Mouse (Mus musculus) kidney, embryonic 14.5 days (tissue): ENCODE measurements around the gene D16Ertd472e. TPM values are rescaled to one million over a fixed set of nuclear protein-coding genes. Genes with fewer than 3 reads are reported as not detected.
A peak's percentile ranks its signal among the peaks of the same experiment; 100 is the strongest.

Experiments
- ATAC-seq: fragments of 200-750 bp; cut with Nextera tagmentation; 2 replicates; pipeline ENCODE4 v1.8.0; 2017; ENCODE audit warnings: moderate number of reproducible peaks, mild to moderate bottlenecking, moderate TSS enrichment, moderate library complexity; ENCODE audit not compliant: low FRiP score, low TSS enrichment
- H3K27ac ChIP-seq: fragments of 300-500 bp; sonication (generic); 2 replicates; pipeline ENCODE4 v1.5.1; 2014; ENCODE audit warnings: low read depth, mild to moderate bottlenecking, low read length, moderate library complexity, mixed read lengths
- H3K27me3 ChIP-seq: fragments of 300-500 bp; sonication (generic); 2 replicates; pipeline ENCODE4 v1.6.1; 2014; ENCODE audit warnings: mild to moderate bottlenecking, low read length; ENCODE audit not compliant: control insufficient read depth, insufficient read depth
- H3K36me3 ChIP-seq: fragments of 300-500 bp; sonication (generic); 2 replicates; pipeline ENCODE4 v1.6.1; 2014; ENCODE audit warnings: low read length, mixed read lengths; ENCODE audit not compliant: control insufficient read depth, insufficient read depth
- H3K4me1 ChIP-seq: fragments of 300-500 bp; sonication (generic); 2 replicates; pipeline ENCODE4 v1.6.1; 2014; ENCODE audit warnings: low read length, mixed read lengths; ENCODE audit not compliant: control insufficient read depth, insufficient read depth
- H3K4me2 ChIP-seq: fragments of 300-500 bp; sonication (generic); replicated peaks from 2 replicates; pipeline ENCODE4 v1.6.1; 2014; ENCODE audit warnings: low read depth, mild to moderate bottlenecking, low read length
- H3K4me3 ChIP-seq: fragments of 300-500 bp; sonication (generic); 2 replicates; pipeline ENCODE4 v1.5.1; 2014; ENCODE audit warnings: mild to moderate bottlenecking, low read length
- H3K9ac ChIP-seq: fragments of 300-500 bp; sonication (generic); 2 replicates; pipeline ENCODE4 v1.6.1; 2014; ENCODE audit warnings: low read depth, mild to moderate bottlenecking, low read length, moderate library complexity
- H3K9me3 ChIP-seq: fragments of 300-500 bp; sonication (generic); 2 replicates; pipeline ENCODE4 v1.6.1; 2016; ENCODE audit warnings: low read length; ENCODE audit not compliant: control insufficient read depth
- WGBS: fragments of 180-500 bp; shearing (Covaris S2); extraction: QIAGEN DNeasy Blood & Tissue Kit; methylation state at CpG from one replicate; pipeline ENCODE4 v1.1.7; 2014; 5-methylcytosine and 5-hydroxymethylcytosine counted together
- polyA plus RNA-seq: library from polyadenylated mRNA; unstranded; fragments of >200 nt; fragmentation: Nextera tagmentation; extraction: Ambion mirVana; gene quantifications from 2 replicates; pipeline ENCODE4 v1.2.1, GENCODE M21; 2014

D16Ertd472e gene
- polyA plus RNA-seq, 1 experiment from 2014 or later: 17.9 TPM

- peak overlapping the region; percentile 83 for H3K27ac ChIP-seq
- under 1% methylated on average over 41 of the region's 41 CpGs for WGBS
- H3K27me3 ChIP-seq: no peaks in the 10 kb centered on the region
- peak overlapping the region; percentile 83 for H3K4me3 ChIP-seq
- peaks cover 5% of the 10 kb centered on the region; the same call in 1 of the 2 replicates for H3K36me3 ChIP-seq
- H3K4me1 ChIP-seq: peaks cover 4% of the 10 kb centered on the region
- no peaks in the 10 kb centered on the region for H3K9me3 ChIP-seq
- peak; percentile 77 for ATAC-seq
- H3K4me2 ChIP-seq: peak overlapping the region; percentile 67
- H3K9ac ChIP-seq: peak overlapping the region; percentile 84
Measured at GRCm38 (mm10) chr16:78575852-78576477, 543 bp downstream of the D16Ertd472e start.

GRCm38 (mm10) chr16:78575190-78575851 lies 1.2 kb downstream of the D16Ertd472e start:
- peaks cover 4% of the 10 kb centered on the region for H3K4me1 ChIP-seq
- H3K27ac ChIP-seq: no peak overlapping the region
- 37% methylated on average over 4 of the region's 4 CpGs for WGBS
- ATAC-seq: no peak
- peak overlapping the region; percentile 83 for H3K4me3 ChIP-seq
- peaks cover 5% of the 10 kb centered on the region; the same call in 1 of the 2 replicates for H3K36me3 ChIP-seq
- H3K4me2 ChIP-seq: peak overlapping the region; percentile 67
- peak overlapping the region; percentile 84 for H3K9ac ChIP-seq
- no peaks in the 10 kb centered on the region for H3K27me3 ChIP-seq
- H3K9me3 ChIP-seq: no peaks in the 10 kb centered on the region

- Histone ChIP-seq H3K4me2 (peak overlapping the region; percentile 67; the same call in 1 of the 2 replicates), H3K9ac (no peak overlapping the region), H3K9me3 (no peaks in the 10 kb centered on the region), H3K4me1 (peaks cover 4% of the 10 kb centered on the region), H3K27me3 (no peaks in the 10 kb centered on the region), H3K27ac (no peak overlapping the region), H3K36me3 (peaks cover 5% of the 10 kb centered on the region; the same call in 1 of the 2 replicates), H3K4me3 (no peak overlapping the region)
- no peak for ATAC-seq
- WGBS: 58% methylated on average over 6 of the region's 6 CpGs
Measured at GRCm38 (mm10) chr16:78574241-78574640, 2.3 kb downstream of the D16Ertd472e start.

GRCm38 (mm10) chr16:78573016-78573415 lies 3.5 kb downstream of the D16Ertd472e start:
- ATAC-seq: no peak
- H3K9ac ChIP-seq: no peak overlapping the region
- WGBS: 73% methylated on average over 4 of the region's 4 CpGs

GRCm38 (mm10) chr16:78564110-78564821 lies 12.2 kb downstream of the D16Ertd472e start:
- no peaks in the 10 kb centered on the region for H3K27me3 ChIP-seq
- ATAC-seq: peak; percentile 75; the same call in 1 of the 2 replicates
- no peak overlapping the region for H3K9ac ChIP-seq
- H3K4me1 ChIP-seq: 0 out of 2 replicates have a peak, but pooled peaks cover 2% of the 10 kb centered on the region
- H3K9me3 ChIP-seq: no peaks in the 10 kb centered on the region
- WGBS: 67% methylated on average over 13 of the region's 13 CpGs
- H3K4me3 ChIP-seq: no peak overlapping the region
- peaks cover 6% of the 10 kb centered on the region; the same call in 1 of the 2 replicates for H3K36me3 ChIP-seq
- H3K27ac ChIP-seq: no peak overlapping the region
- no peak overlapping the region for H3K4me2 ChIP-seq

More at GRCm38 (mm10) chr16:78573016-78573415, 3.5 kb downstream of the D16Ertd472e start:
- Histone ChIP-seq H3K36me3 (peaks cover 5% of the 10 kb centered on the region; the same call in 1 of the 2 replicates), H3K4me1 (peaks cover 4% of the 10 kb centered on the region), H3K4me2 (no peak overlapping the region), H3K4me3 (no peak overlapping the region), H3K9me3 (no peaks in the 10 kb centered on the region), H3K27me3 (no peaks in the 10 kb centered on the region), H3K27ac (no peak overlapping the region)

GRCm38 (mm10) chr16:78563093-78563971 lies 13.2 kb downstream of the D16Ertd472e start:
- H3K4me2 ChIP-seq: no peak overlapping the region
- no peak overlapping the region for H3K4me3 ChIP-seq
- H3K9ac ChIP-seq: no peak overlapping the region
- peaks cover 2% of the 10 kb centered on the region; the same call in 1 of the 2 replicates for H3K4me1 ChIP-seq
- no peaks in the 10 kb centered on the region for H3K27me3 ChIP-seq
- no peak for ATAC-seq
- H3K27ac ChIP-seq: no peak overlapping the region
- peaks cover 6% of the 10 kb centered on the region; the same call in 1 of the 2 replicates for H3K36me3 ChIP-seq
- no peaks in the 10 kb centered on the region for H3K9me3 ChIP-seq
- 87% methylated on average over 15 of the region's 15 CpGs for WGBS

GRCm38 (mm10) chr16:78560627-78561026 lies 15.9 kb downstream of the D16Ertd472e start:
- Histone ChIP-seq H3K9me3 (no peaks in the 10 kb centered on the region), H3K4me3 (no peak overlapping the region), H3K4me2 (no peak overlapping the region), H3K27ac (no peak overlapping the region), H3K27me3 (no peaks in the 10 kb centered on the region), H3K36me3 (peaks cover 6% of the 10 kb centered on the region; the same call in 1 of the 2 replicates), H3K9ac (no peak overlapping the region), H3K4me1 (peaks cover 2% of the 10 kb centered on the region; the same call in 1 of the 2 replicates)
- no peak for ATAC-seq
- 94% methylated on average over 5 of the region's 5 CpGs for WGBS

GRCm38 (mm10) chr16:78560063-78560462 lies 16.4 kb downstream of the D16Ertd472e start:
- Histone ChIP-seq H3K9ac (no peak overlapping the region), H3K36me3 (peaks cover 6% of the 10 kb centered on the region; the same call in 1 of the 2 replicates), H3K27ac (no peak overlapping the region), H3K9me3 (no peaks in the 10 kb centered on the region), H3K4me3 (no peak overlapping the region), H3K4me2 (no peak overlapping the region), H3K4me1 (peaks cover 2% of the 10 kb centered on the region; the same call in 1 of the 2 replicates), H3K27me3 (no peaks in the 10 kb centered on the region)
- WGBS: 88% methylated on average over 15 of the region's 15 CpGs
- ATAC-seq: no peak
